Mouse (Mus musculus): Measurements from ENCODE around the gene Ptx4.

GRCm38 (mm10) chr17:25107786-25108185, 12.8 kb upstream of the Ptx4 start:
- TF ChIP-seq GATA1 (IDR thresholded peaks at IDR 0.05; ENCODE audit: low read length) (no peak), TAL1 (IDR thresholded peaks at IDR 0.05; ENCODE audit: low read length) (no peak)
